Mouse (Mus musculus): ENCODE results near the gene Rdh16. TPM values are rescaled to one million over a fixed set of nuclear protein-coding genes. Genes with fewer than 3 reads are reported as not detected.

Gene Rdh16
- polyA plus RNA-seq, 1 experiment = 0.18 TPM

Other genes with a start within 250 kb of the Rdh16 start
- gene Lrp1, start 180.0 kb upstream of the Rdh16 start, polyA plus RNA-seq (2011; ENCODE audit: insufficient read length, low read depth, missing spikeins) = 387 and 453 TPM in 2 replicates
- 55.1 and 55.8 TPM in 2 replicates for gene Stat6, start 158.2 kb upstream of the Rdh16 start, polyA plus RNA-seq (2011; ENCODE audit: insufficient read length, low read depth, missing spikeins)
- gene Nemp1, start 134.3 kb upstream of the Rdh16 start, polyA plus RNA-seq (2011; ENCODE audit: insufficient read length, low read depth, missing spikeins) = 8.5 and 10.6 TPM in 2 replicates
- 69.7 and 77.8 TPM in 2 replicates for gene Nab2, start 132.6 kb upstream of the Rdh16 start, polyA plus RNA-seq (2011; ENCODE audit: insufficient read length, low read depth, missing spikeins)
- 0.51 TPM in 1 of 2 replicates, not detected in the other for gene Myo1a, start 96.0 kb upstream of the Rdh16 start, polyA plus RNA-seq (2011; ENCODE audit: insufficient read length, low read depth, missing spikeins)
- gene Tac2, start 76.7 kb upstream of the Rdh16 start, polyA plus RNA-seq (2011; ENCODE audit: insufficient read length, low read depth, missing spikeins) = not detected in 2 replicates
- 5.4 and 5.8 TPM in 2 replicates for gene Zbtb39, start 61.6 kb upstream of the Rdh16 start, polyA plus RNA-seq (2011; ENCODE audit: insufficient read length, low read depth, missing spikeins)
- gene Gpr182, start 49.4 kb upstream of the Rdh16 start, polyA plus RNA-seq (2011; ENCODE audit: insufficient read length, low read depth, missing spikeins) = not detected in 2 replicates
- gene Rdh1, start 41.4 kb upstream of the Rdh16 start, polyA plus RNA-seq (2011; ENCODE audit: insufficient read length, low read depth, missing spikeins) = 0.17 and 0.30 TPM in 2 replicates
- gene Rdh16f1, start 41.4 kb upstream of the Rdh16 start, polyA plus RNA-seq (2011; ENCODE audit: insufficient read length, low read depth, missing spikeins) = not detected in 2 replicates
- 0.76 and 0.78 TPM in 2 replicates for gene Rdh9, start 24.8 kb upstream of the Rdh16 start, polyA plus RNA-seq (2011; ENCODE audit: insufficient read length, low read depth, missing spikeins)
- not detected in 2 replicates for gene Rdh19, start 48.8 kb downstream of the Rdh16 start, polyA plus RNA-seq (2011; ENCODE audit: insufficient read length, low read depth, missing spikeins)
- gene Rdh16f2, start 65.3 kb downstream of the Rdh16 start, polyA plus RNA-seq (2011; ENCODE audit: insufficient read length, low read depth, missing spikeins) = not detected in 2 replicates
- gene Rdh7, start 87.7 kb downstream of the Rdh16 start, polyA plus RNA-seq (2011; ENCODE audit: insufficient read length, low read depth, missing spikeins) = not detected in 2 replicates
- not detected in 2 replicates for gene Sdr9c7, start 97.4 kb downstream of the Rdh16 start, polyA plus RNA-seq (2011; ENCODE audit: insufficient read length, low read depth, missing spikeins)
- gene Hsd17b6, start 206.5 kb downstream of the Rdh16 start, polyA plus RNA-seq (2011; ENCODE audit: insufficient read length, low read depth, missing spikeins) = not detected in 2 replicates
- 21.8 and 30.9 TPM in 2 replicates for gene Prim1, start 214.0 kb downstream of the Rdh16 start, polyA plus RNA-seq (2011; ENCODE audit: insufficient read length, low read depth, missing spikeins)
- gene Naca, start 234.4 kb downstream of the Rdh16 start, polyA plus RNA-seq (2011; ENCODE audit: insufficient read length, low read depth, missing spikeins) = 887 and 940 TPM in 2 replicates